Mouse (Mus musculus): Measurements from ENCODE around the gene Morn4. TPM values are rescaled to one million over a fixed set of nuclear protein-coding genes. Genes with fewer than 3 reads are reported as not detected.
"Not testable (repeated sequence)": the region's sequence is repeated elsewhere in the genome, so short reads cannot be mapped to it uniquely, and the experiment has no call there.

The Morn4 gene
- total RNA-seq, 2 experiments from 2014 or later, result not detected

DNA sequence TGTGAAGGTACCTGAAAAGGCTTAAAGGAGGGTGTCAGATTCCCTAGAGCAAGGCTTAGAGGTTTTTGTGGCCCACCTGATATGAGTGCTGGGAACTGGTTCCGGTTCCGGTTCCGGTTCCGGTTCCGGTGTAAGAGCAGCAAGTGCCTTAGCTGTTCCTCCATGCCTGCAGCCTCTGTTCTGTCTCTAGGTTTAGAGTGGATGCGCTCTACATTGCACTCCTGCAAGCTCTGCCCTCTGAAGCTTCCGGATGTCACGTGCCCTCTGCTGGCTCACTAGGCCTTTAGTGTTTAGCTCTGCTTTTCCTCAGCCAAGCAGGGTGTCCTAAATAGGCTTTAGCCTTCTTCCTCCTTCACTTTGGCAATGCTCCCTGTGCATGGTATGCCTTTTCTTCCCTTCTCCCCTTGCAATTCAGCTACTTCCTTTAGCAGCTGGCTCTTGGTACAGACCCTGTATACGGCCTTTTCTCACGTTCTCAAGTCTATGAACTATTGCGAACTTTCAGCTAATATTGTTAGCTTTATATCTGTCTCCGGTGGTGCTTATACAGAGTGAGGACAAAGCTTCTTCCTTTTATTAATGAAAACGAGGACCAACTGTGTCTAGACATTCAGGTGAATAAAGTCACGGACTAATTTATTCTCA, 3.1 kb upstream of the Morn4 start:
- peak; percentile 50 for ATAC-seq (replicated peaks; ENCODE audit: low FRiP score, poor library complexity, severe bottlenecking)

DNA sequence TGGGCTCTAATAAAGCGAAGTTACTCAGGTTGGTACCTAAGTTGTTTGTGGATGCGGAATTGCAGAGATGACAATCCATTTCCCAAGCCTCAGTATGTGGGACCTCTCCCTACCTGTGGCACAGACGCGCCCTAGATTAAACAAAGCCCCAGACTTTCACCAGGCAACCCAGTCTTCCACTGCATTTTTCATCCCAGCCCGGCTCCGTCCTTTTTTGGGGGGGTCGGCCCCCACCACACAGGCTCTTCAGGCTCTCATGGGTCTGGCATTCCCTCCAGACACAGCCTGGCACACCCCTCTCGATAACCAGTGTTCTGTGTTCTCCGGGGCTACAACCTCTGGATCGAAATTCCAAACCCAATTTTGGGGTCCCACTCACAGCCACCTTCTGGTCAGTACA, 467 bp downstream of the Morn4 start:
- no peak for ATAC-seq (replicated peaks; ENCODE audit: low FRiP score, poor library complexity, severe bottlenecking)

GRCm38 (mm10) chr19:42081613-42082012, 4.5 kb downstream of the Morn4 start:
- ATAC-seq (replicated peaks; ENCODE audit: low FRiP score, poor library complexity, severe bottlenecking), result not testable (repeated sequence)

- ATAC-seq (replicated peaks; ENCODE audit: low FRiP score, poor library complexity, severe bottlenecking), result no peak
These were observed 5.7 kb downstream of the Morn4 start for GRCm38 (mm10) chr19:42080469-42080868.

DNA sequence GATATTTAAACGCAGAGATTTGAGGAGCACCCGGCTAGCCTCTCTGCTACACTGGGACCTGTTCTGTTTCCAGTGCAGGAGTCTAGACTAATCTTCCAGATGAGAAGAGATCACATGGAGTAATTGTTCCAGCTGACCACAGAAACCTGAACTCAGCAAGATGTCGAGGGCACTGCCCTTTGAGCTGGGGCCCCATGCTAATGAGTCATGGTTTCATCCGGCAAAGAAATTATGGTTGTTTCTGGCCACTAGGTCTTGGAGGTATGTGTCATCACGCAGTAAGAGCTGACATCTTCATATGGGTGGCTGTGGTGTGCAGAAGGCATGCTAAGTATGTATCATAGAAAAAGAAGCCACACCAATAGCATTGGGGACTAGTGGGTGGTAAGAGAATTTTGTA, 6.2 kb downstream of the Morn4 start:
- no peak for ATAC-seq (replicated peaks; ENCODE audit: low FRiP score, poor library complexity, severe bottlenecking)

- ATAC-seq (replicated peaks; ENCODE audit: low FRiP score, poor library complexity, severe bottlenecking), result no peak
These were observed 7.2 kb downstream of the Morn4 start for GRCm38 (mm10) chr19:42079006-42079405.

DNA sequence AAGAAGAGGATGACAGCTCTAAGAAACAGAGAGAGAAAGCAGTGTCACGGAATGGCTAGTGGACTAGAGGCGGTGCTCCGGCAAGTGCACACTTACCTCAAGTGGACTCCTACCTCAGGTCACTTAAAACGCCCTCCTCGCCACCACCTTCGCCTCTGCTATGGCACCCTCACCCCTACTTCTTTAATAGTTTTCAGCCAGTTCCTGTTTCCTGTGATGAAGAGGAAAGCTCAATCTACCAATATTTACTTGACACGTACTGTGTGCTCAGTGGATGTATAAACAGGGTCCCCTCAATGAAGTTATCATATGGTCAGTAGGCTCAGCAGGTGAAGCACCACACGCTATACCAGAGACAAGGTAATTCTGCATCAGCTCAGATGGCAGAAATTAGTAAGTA, 7.6 kb downstream of the Morn4 start:
- ATAC-seq (replicated peaks; ENCODE audit: low FRiP score, poor library complexity, severe bottlenecking), result no peak

DNA sequence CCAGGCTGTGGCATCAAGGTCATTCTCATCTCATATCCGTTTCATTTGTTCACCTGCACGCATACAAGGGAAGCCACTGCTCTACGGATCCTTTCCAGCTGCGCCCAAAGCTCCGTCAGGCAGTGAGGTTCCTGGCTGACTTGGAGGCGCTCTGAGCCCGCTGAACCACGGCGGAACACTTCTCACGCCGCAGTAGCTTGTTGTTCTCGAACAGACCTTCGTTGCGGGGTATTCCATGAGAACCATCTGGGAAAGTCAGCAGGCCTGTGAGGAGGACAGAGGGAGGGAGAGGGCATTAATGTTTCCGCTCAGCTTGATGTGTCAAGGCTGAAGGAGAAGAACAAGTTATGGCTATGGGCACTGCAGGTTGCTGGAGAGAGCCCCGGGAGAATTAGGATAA, 10.2 kb downstream of the Morn4 start:
- ATAC-seq (replicated peaks; ENCODE audit: low FRiP score, poor library complexity, severe bottlenecking), result no peak

- ATAC-seq (replicated peaks; ENCODE audit: low FRiP score, poor library complexity, severe bottlenecking), result no peak
These were observed 11.1 kb downstream of the Morn4 start for GRCm38 (mm10) chr19:42075051-42075450.

- ATAC-seq (replicated peaks; ENCODE audit: low FRiP score, poor library complexity, severe bottlenecking), result no peak
These were observed 13.4 kb downstream of the Morn4 start for GRCm38 (mm10) chr19:42072802-42073201.

DNA sequence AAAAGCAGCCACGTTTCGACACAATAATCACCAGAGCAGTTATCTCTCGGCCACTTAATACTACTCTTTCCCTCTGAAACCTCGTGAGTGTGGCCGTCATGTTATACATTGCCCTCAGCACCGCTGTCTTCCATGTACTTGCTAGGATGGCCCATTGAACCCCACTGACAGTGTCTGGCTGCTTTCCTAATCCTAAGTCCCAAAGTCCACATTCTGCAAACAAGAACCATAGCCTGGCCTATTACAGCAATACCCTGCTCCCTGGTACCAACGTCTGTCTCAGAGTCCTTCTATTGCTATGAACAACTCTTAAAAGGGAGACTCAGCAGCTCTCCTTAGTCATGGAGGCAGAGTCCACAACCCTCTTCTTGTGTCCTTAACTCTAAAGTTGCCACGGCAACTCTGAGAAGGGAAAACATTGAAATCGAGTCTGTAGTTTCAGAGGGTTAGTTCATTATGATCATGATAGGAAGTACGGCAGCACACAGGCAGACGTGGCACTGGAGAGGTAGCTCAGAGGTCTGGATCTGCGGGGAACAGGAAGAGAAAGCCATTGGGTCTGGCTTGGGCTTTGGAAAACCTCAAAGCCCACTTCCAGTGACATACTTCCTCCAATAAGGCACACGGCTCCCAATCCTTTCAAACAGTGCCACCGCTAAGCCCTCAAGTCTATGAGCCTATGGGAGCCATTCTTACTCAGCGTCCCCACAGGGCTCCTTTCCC, 14.1 kb downstream of the Morn4 start:
- no peak for ATAC-seq (replicated peaks; ENCODE audit: low FRiP score, poor library complexity, severe bottlenecking)

DNA sequence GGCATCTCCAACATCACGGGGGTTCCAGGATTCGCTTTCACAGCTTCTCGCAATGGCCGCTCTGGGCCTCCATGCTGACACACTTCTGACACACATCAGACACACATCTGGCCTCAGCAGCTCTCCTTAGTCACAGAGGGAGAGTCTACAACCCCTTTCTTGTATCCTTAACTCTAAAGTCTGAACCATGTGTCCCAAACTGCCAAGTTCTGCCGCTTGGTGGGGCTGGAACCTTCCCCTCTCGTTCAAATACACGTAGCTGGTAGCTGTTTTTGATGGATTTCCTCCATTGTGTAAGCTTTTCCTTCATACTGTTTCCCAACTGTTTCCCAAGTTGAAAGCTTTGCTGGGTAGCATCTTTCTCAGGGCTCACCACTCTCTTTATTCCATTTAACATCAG, 14.9 kb downstream of the Morn4 start:
- no peak for ATAC-seq (replicated peaks; ENCODE audit: low FRiP score, poor library complexity, severe bottlenecking)

DNA sequence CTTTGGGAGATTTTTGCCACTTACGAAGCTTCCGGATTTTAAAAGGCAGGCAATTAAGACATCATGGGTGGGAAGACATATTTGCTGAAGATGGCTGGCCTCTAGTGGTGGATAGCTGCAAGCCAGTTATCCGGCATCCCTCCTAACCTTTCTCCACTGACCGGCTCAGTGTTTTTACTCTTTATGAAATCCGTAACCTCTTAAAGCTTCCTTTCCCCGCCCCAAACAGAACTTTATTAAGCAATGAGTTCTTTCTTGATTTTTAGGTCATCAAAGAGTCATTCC, 17.0 kb downstream of the Morn4 start:
- no peak for ATAC-seq (replicated peaks; ENCODE audit: low FRiP score, poor library complexity, severe bottlenecking)

DNA sequence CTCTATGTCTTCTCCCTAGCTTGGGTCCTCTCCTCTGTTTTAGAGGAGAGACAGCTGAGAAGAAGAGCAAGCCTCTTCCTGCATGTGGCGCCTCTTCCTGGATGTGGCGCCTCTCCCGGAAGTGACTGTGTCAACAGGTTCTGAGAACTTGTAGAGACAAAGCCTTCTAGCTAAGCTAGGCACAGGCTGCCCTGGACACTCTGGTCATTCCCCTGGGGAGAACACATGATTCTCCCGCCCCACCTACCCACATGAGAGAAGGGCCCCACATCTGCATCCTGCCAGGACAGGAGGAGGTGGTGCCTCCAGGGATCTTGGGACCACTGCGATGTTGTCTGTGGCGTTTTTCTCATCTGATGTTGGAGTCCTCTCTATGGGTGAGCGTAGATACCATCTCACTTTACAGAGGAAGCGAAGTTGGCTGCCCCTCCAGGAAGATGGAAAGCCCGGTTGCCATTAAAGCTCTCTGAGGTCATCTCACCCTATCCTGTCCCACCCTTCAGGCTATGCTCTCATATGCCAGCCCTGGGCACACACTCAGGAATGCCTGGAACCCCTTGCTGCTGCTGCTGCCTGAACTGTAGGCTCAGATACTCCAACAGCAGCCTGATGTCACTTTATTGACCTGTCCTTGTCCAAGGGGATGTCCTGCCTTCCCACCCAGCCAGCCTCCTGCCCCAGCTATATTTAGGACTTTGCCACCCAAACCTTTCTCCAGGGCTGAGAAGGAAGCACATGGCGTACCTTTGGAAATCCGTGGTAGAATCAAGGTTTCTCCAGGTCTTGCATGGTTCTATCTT, 17.5 kb downstream of the Morn4 start:
- ATAC-seq (replicated peaks; ENCODE audit: low FRiP score, poor library complexity, severe bottlenecking), result no peak

GRCm38 (mm10) chr19:42061443-42061842, 24.7 kb downstream of the Morn4 start:
- ATAC-seq (replicated peaks; ENCODE audit: low FRiP score, poor library complexity, severe bottlenecking), result no peak

DNA sequence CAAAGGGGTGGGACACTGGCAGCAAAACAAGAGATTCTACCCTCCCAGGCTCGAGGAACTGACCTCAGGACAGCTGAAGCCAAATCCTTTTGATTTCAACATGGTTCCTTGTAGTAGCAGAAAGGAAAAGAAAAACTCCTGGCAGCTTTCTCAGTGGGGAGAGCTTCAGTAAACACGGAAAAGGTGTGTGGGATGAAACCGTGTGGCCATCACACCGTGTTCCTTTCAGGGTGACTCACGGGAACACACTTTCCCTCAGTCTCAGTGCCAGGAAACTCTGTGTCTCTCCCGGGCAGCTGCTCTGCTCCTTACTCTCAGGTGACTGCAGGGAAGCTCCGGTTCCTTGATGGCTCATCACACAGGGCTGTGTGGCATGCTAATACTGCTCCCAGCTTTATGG, 27.7 kb downstream of the Morn4 start:
- no peak for ATAC-seq (replicated peaks; ENCODE audit: low FRiP score, poor library complexity, severe bottlenecking)

DNA sequence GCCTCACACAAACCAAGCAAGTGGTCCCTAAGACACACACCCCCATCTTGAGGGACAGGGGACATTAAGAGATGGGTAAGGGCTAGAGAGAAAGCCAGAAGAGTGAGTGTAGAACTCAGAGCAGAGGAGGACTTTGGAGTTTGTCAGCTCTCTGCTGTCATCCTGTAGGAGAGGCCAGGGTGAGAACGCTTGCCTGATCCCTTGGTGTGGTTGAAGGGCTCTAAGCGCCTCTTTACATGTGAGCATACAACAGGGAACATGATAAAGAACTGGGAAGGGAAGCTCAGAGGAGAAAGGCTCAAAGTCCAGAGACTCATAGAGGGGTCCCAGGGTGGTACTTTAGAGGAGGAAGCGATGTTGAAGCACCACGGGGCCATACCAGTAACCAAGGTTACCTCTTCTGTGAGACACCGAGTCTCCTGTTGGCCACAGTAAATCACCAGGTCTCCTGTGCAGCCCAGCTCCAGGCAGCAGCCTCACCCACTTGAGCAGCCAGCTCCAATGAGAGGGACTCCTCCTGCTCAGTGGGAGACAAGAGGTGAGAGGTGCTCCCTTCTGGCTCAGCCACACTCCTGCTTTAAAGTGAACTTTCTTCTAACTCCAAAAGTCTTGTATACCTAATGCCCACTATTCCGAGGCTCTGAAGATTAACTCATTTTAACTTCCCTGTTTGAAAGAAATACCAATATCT, 29.3 kb downstream of the Morn4 start:
- no peak for ATAC-seq (replicated peaks; ENCODE audit: low FRiP score, poor library complexity, severe bottlenecking)

GRCm38 (mm10) chr19:42055881-42056280, 30.3 kb downstream of the Morn4 start:
- no peak for ATAC-seq (replicated peaks; ENCODE audit: low FRiP score, poor library complexity, severe bottlenecking)

GRCm38 (mm10) chr19:42054255-42054654, 31.9 kb downstream of the Morn4 start:
- no peak for ATAC-seq (replicated peaks; ENCODE audit: low FRiP score, poor library complexity, severe bottlenecking)

DNA sequence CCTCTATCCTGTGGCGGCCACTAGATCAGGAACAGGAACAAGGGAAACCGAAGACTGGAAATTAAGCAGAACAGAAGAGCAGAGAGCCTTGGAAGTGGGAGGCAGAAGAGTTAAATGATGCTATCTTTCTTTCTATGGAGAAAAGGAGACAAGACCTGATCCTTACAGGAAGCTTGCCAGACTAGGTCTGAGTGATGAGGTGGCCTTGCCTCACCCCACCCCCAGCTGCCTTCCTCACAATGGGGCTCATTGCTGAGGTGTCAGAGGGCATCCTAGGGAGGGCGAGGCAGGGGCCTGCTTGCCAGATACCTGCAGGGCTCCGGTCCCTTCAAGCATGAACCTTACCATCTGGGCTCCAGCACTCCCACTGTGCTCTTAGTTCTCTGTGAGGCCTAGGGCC, 34.2 kb downstream of the Morn4 start, which contains the start of gene 4933411K16Rik:
Gene 4933411K16Rik, plus strand, starts transcription at position 301 of the 400 bp plus-strand sequence.
- ATAC-seq (replicated peaks; ENCODE audit: low FRiP score, poor library complexity, severe bottlenecking), result no peak
